Mouse (Mus musculus): Measurements from ENCODE around the gene Foxj1. TPM values are rescaled to one million over a fixed set of nuclear protein-coding genes. Genes with fewer than 3 reads are reported as not detected.

The Foxj1 gene
- polyA plus RNA-seq, 1 experiment from 2014 or later = 2.0 TPM

DNA sequence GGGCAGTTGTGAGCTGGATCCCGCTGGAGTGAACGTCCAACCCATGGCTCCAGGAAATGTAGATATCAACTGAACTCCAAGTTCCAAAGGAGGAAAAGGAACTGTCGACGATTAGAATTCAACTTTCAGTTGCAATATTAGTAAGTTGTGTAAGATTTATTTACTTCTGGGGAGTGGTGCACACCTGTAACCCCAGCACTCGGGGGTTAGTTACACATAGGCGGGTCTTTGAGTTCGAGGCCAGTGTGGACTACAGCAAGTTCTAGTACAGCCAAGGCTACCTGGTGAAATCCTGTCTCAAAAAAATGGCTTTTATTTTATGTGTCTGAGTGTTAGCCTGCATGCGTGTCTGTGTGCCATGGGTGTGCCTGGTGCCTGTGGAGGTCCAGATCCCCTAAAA, 18.3 kb upstream of the Foxj1 start:
- no peaks in the 10 kb centered on the region for H3K27me3 ChIP-seq (ENCODE audit: control insufficient read depth, insufficient read depth, low read length)
- H3K9ac ChIP-seq (ENCODE audit: low read length) = no peak overlapping the region
- WGBS = 79% methylated on average over 8 of the region's 8 CpGs
- H3K27ac ChIP-seq (ENCODE audit: low read length) = no peak overlapping the region; the same call in 1 of the 2 replicates
- H3K4me3 ChIP-seq (ENCODE audit: low read length) = no peak overlapping the region
- H3K9me3 ChIP-seq (replicated peaks; ENCODE audit: control insufficient read depth, low read length) = peaks cover 4% of the 10 kb centered on the region
- ATAC-seq (replicated peaks; ENCODE audit: extremely low read depth, insufficient read depth, low FRiP score) = no peak
- no peaks in the 10 kb centered on the region for H3K4me1 ChIP-seq (ENCODE audit: control insufficient read depth, insufficient read depth, low read length)
- peaks cover 3% of the 10 kb centered on the region for H3K36me3 ChIP-seq (ENCODE audit: control insufficient read depth, insufficient read depth)
- H3K4me2 ChIP-seq (ENCODE audit: low read depth, low read length) = no peak overlapping the region

- Histone ChIP-seq H3K9ac (ENCODE audit: low read length) (no peak overlapping the region), H3K4me3 (ENCODE audit: low read length) (no peak overlapping the region), H3K4me2 (ENCODE audit: low read depth, low read length) (no peak overlapping the region), H3K36me3 (ENCODE audit: control insufficient read depth, insufficient read depth) (peaks cover 3% of the 10 kb centered on the region), H3K4me1 (ENCODE audit: control insufficient read depth, insufficient read depth, low read length) (no peaks in the 10 kb centered on the region), H3K27ac (ENCODE audit: low read length) (no peak overlapping the region), H3K27me3 (ENCODE audit: control insufficient read depth, insufficient read depth, low read length) (no peaks in the 10 kb centered on the region), H3K9me3 (replicated peaks; ENCODE audit: control insufficient read depth, low read length) (peaks cover 4% of the 10 kb centered on the region)
- WGBS = 88% methylated on average over 5 of the region's 5 CpGs
- ATAC-seq (replicated peaks; ENCODE audit: extremely low read depth, insufficient read depth, low FRiP score) = no peak
Measured at GRCm38 (mm10) chr11:116351294-116351693, 16.1 kb upstream of the Foxj1 start.

GRCm38 (mm10) chr11:116347955-116348354, 12.8 kb upstream of the Foxj1 start:
- Histone ChIP-seq H3K9me3 (replicated peaks; ENCODE audit: control insufficient read depth, low read length) (no peaks in the 10 kb centered on the region), H3K9ac (ENCODE audit: low read length) (no peak overlapping the region), H3K4me2 (ENCODE audit: low read depth, low read length) (no peak overlapping the region), H3K4me3 (ENCODE audit: low read length) (no peak overlapping the region), H3K4me1 (ENCODE audit: control insufficient read depth, insufficient read depth, low read length) (no peaks in the 10 kb centered on the region), H3K36me3 (ENCODE audit: control insufficient read depth, insufficient read depth) (no peaks in the 10 kb centered on the region; the same call in 1 of the 2 replicates), H3K27ac (ENCODE audit: low read length) (no peak overlapping the region), H3K27me3 (ENCODE audit: control insufficient read depth, insufficient read depth, low read length) (no peaks in the 10 kb centered on the region)
- no peak for ATAC-seq (replicated peaks; ENCODE audit: extremely low read depth, insufficient read depth, low FRiP score)
- 41% methylated on average over 5 of the region's 5 CpGs for WGBS

GRCm38 (mm10) chr11:116347012-116347411, 11.8 kb upstream of the Foxj1 start:
- WGBS = 83% methylated on average over 7 of the region's 7 CpGs
- Histone ChIP-seq H3K4me1 (ENCODE audit: control insufficient read depth, insufficient read depth, low read length) (no peaks in the 10 kb centered on the region), H3K9ac (ENCODE audit: low read length) (no peak overlapping the region), H3K4me2 (ENCODE audit: low read depth, low read length) (no peak overlapping the region), H3K4me3 (ENCODE audit: low read length) (no peak overlapping the region), H3K9me3 (replicated peaks; ENCODE audit: control insufficient read depth, low read length) (no peaks in the 10 kb centered on the region), H3K36me3 (ENCODE audit: control insufficient read depth, insufficient read depth) (no peaks in the 10 kb centered on the region; the same call in 1 of the 2 replicates), H3K27me3 (ENCODE audit: control insufficient read depth, insufficient read depth, low read length) (no peaks in the 10 kb centered on the region), H3K27ac (ENCODE audit: low read length) (no peak overlapping the region)
- no peak for ATAC-seq (replicated peaks; ENCODE audit: extremely low read depth, insufficient read depth, low FRiP score)

- Histone ChIP-seq H3K9ac (ENCODE audit: low read length) (no peak overlapping the region), H3K4me3 (ENCODE audit: low read length) (no peak overlapping the region)
- WGBS = 61% methylated on average over 25 of the region's 25 CpGs
Measured at GRCm38 (mm10) chr11:116342069-116342791, 7.0 kb upstream of the Foxj1 start.

GRCm38 (mm10) chr11:116337531-116337930, 2.3 kb upstream of the Foxj1 start:
- 76% methylated on average over 6 of the region's 6 CpGs for WGBS
- H3K36me3 ChIP-seq (ENCODE audit: control insufficient read depth, insufficient read depth) = no peaks in the 10 kb centered on the region
- H3K9me3 ChIP-seq (replicated peaks; ENCODE audit: control insufficient read depth, low read length) = no peaks in the 10 kb centered on the region
- no peak for ATAC-seq (replicated peaks; ENCODE audit: extremely low read depth, insufficient read depth, low FRiP score)
- peaks cover 5% of the 10 kb centered on the region for H3K4me1 ChIP-seq (ENCODE audit: control insufficient read depth, insufficient read depth, low read length)
- H3K4me2 ChIP-seq (ENCODE audit: low read depth, low read length) = no peak overlapping the region
- H3K9ac ChIP-seq (ENCODE audit: low read length) = no peak overlapping the region
- H3K4me3 ChIP-seq (ENCODE audit: low read length) = no peak overlapping the region
- peaks cover 23% of the 10 kb centered on the region for H3K27me3 ChIP-seq (ENCODE audit: control insufficient read depth, insufficient read depth, low read length)
- no peak overlapping the region for H3K27ac ChIP-seq (ENCODE audit: low read length)

More at GRCm38 (mm10) chr11:116342069-116342791, 7.0 kb upstream of the Foxj1 start:
- no peaks in the 10 kb centered on the region; the same call in 1 of the 2 replicates for H3K36me3 ChIP-seq (ENCODE audit: control insufficient read depth, insufficient read depth)
- H3K27ac ChIP-seq (ENCODE audit: low read length) = no peak overlapping the region
- no peak overlapping the region for H3K4me2 ChIP-seq (ENCODE audit: low read depth, low read length)
- ATAC-seq (replicated peaks; ENCODE audit: extremely low read depth, insufficient read depth, low FRiP score) = no peak
- H3K27me3 ChIP-seq (ENCODE audit: control insufficient read depth, insufficient read depth, low read length) = no peaks in the 10 kb centered on the region
- H3K4me1 ChIP-seq (ENCODE audit: control insufficient read depth, insufficient read depth, low read length) = no peaks in the 10 kb centered on the region
- H3K9me3 ChIP-seq (replicated peaks; ENCODE audit: control insufficient read depth, low read length) = no peaks in the 10 kb centered on the region

GRCm38 (mm10) chr11:116337000-116337399, 1.8 kb upstream of the Foxj1 start:
- 56% methylated on average over 12 of the region's 12 CpGs for WGBS
- peaks cover 23% of the 10 kb centered on the region for H3K27me3 ChIP-seq (ENCODE audit: control insufficient read depth, insufficient read depth, low read length)
- ATAC-seq (replicated peaks; ENCODE audit: extremely low read depth, insufficient read depth, low FRiP score) = no peak
- H3K4me2 ChIP-seq (ENCODE audit: low read depth, low read length) = no peak overlapping the region
- no peak overlapping the region for H3K4me3 ChIP-seq (ENCODE audit: low read length)
- no peaks in the 10 kb centered on the region for H3K36me3 ChIP-seq (ENCODE audit: control insufficient read depth, insufficient read depth)
- no peaks in the 10 kb centered on the region for H3K9me3 ChIP-seq (replicated peaks; ENCODE audit: control insufficient read depth, low read length)
- peaks cover 5% of the 10 kb centered on the region for H3K4me1 ChIP-seq (ENCODE audit: control insufficient read depth, insufficient read depth, low read length)
- H3K9ac ChIP-seq (ENCODE audit: low read length) = no peak overlapping the region
- H3K27ac ChIP-seq (ENCODE audit: low read length) = no peak overlapping the region

GRCm38 (mm10) chr11:116336393-116336792, 1.2 kb upstream of the Foxj1 start:
- Histone ChIP-seq H3K4me3 (ENCODE audit: low read length) (no peak overlapping the region), H3K4me2 (ENCODE audit: low read depth, low read length) (peak overlapping the region; percentile 90), H3K4me1 (ENCODE audit: control insufficient read depth, insufficient read depth, low read length) (peaks cover 5% of the 10 kb centered on the region), H3K9me3 (replicated peaks; ENCODE audit: control insufficient read depth, low read length) (no peaks in the 10 kb centered on the region), H3K27ac (ENCODE audit: low read length) (no peak overlapping the region), H3K27me3 (ENCODE audit: control insufficient read depth, insufficient read depth, low read length) (peaks cover 23% of the 10 kb centered on the region), H3K36me3 (ENCODE audit: control insufficient read depth, insufficient read depth) (no peaks in the 10 kb centered on the region), H3K9ac (ENCODE audit: low read length) (no peak overlapping the region)
- WGBS = 92% methylated on average over 4 of the region's 4 CpGs
- ATAC-seq (replicated peaks; ENCODE audit: extremely low read depth, insufficient read depth, low FRiP score) = no peak

DNA sequence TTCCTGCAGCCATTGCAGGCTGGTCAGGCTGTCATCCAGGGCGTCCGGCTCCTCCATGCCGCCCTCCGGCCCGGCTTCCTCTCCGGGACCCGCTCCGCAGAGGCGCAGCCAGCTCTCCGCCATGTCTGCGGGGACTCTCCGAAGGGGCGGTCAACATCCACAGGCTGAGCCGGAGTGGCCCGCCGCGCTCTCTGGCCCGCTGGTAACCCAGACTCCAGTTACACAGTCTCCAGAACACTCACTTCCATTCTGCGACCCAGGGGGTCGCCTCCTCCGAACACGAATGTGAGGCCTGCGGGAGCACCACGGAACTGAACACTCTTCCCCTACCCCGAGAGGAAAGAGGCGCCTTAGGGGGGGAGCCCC, 799 bp downstream of the Foxj1 start:
- peak overlapping the region; percentile 21 for H3K4me3 ChIP-seq (ENCODE audit: low read length)
- H3K9ac ChIP-seq (ENCODE audit: low read length) = no peak overlapping the region
- H3K4me1 ChIP-seq (ENCODE audit: control insufficient read depth, insufficient read depth, low read length) = peaks cover 7% of the 10 kb centered on the region
- H3K36me3 ChIP-seq (ENCODE audit: control insufficient read depth, insufficient read depth) = no peaks in the 10 kb centered on the region
- H3K9me3 ChIP-seq (replicated peaks; ENCODE audit: control insufficient read depth, low read length) = no peaks in the 10 kb centered on the region
- ATAC-seq (replicated peaks; ENCODE audit: extremely low read depth, insufficient read depth, low FRiP score) = no peak
- WGBS = 5% methylated on average over 26 of the region's 26 CpGs
- H3K27me3 ChIP-seq (ENCODE audit: control insufficient read depth, insufficient read depth, low read length) = peaks cover 23% of the 10 kb centered on the region
- no peak overlapping the region for H3K27ac ChIP-seq (ENCODE audit: low read length)
- peak overlapping the region; percentile 90 for H3K4me2 ChIP-seq (ENCODE audit: low read depth, low read length)
